15 mouse cellular contexts compared by ENCODE assay signal in genomic region chr8:107466642-107467041, GRCm38 (mm10). TPM values are rescaled to one million over a fixed set of nuclear protein-coding genes. Genes with fewer than 3 reads are reported as not detected.
A peak's percentile ranks its signal among the peaks of the same experiment; 100 is the strongest.
DNase-seq lines count a peak whose midpoint lies in the region; ATAC-seq lines count a peak whose summit lies in the region.
"Had no signal": no experiment of that assay in that cellular context is flagged by ENCODE, and none has a peak within 500 bp of the region (broad histone marks: within the 10 kb centered on the region; RNA-seq: fewer than 3 reads in every experiment).

No protein-coding gene starts in this region.

- ATAC-seq in CD4-positive, CD25-positive, alpha-beta regulatory T cell, adult 4 months: no peak
- ATAC-seq in liver, embryonic 11.5 days (replicated peaks; ENCODE audit: low FRiP score): peak; percentile 68
- no peak for ATAC-seq in granulocyte monocyte progenitor cell, adult 5-6 weeks (replicated peaks; ENCODE audit: poor library complexity, severe bottlenecking)
- ATAC-seq in erythroblast, adult 5-6 weeks (replicated peaks; ENCODE audit: low FRiP score, poor library complexity, severe bottlenecking): no peak
- ATAC-seq: forebrain, embryonic 13.5 days; intestine, embryonic 15.5 days; Patski had no signal

- WGBS in liver, embryonic 11.5 days: 77% methylated on average over 5 of the region's 5 CpGs

- no peak overlapping the region for H3K27ac ChIP-seq in liver, embryonic 11.5 days (ENCODE audit: low read depth, low read length)
- H3K27ac ChIP-seq: forebrain, embryonic 13.5 days; intestine, embryonic 15.5 days had no signal

- H3K36me3 ChIP-seq in liver, embryonic 11.5 days (ENCODE audit: control insufficient read depth, insufficient read depth, low read length): peaks cover 4% of the 10 kb centered on the region; the same call in 1 of the 2 replicates

- peaks cover 2% of the 10 kb centered on the region; the same call in 1 of the 2 replicates for H3K4me1 ChIP-seq in liver, embryonic 11.5 days (replicated peaks; ENCODE audit: control insufficient read depth, insufficient read depth, low read length)
- H3K4me1 ChIP-seq: forebrain, embryonic 13.5 days had no signal

- DNase-seq in CD4-positive, CD25-positive, alpha-beta regulatory T cell, adult 2 months (ENCODE audit: low read depth, low spot score): peak; percentile 11
- peak; percentile 19 for DNase-seq in retina, postnatal 1 day
- no peak for DNase-seq in retina, embryonic 14.5 days (ENCODE audit: low spot score)
- DNase-seq in liver, embryonic 11.5 days (ENCODE audit: low spot score): no peak
- DNase-seq in kidney, postnatal 10 days: no peak
- DNase-seq: adrenal gland, postnatal 36 days; cerebellum, adult 2 months; heart, postnatal 14 days; lung, postnatal 36 days had no signal

- no peak overlapping the region for H3K9ac ChIP-seq in liver, embryonic 11.5 days (ENCODE audit: low read depth, low read length)
- H3K9ac ChIP-seq: forebrain, embryonic 13.5 days; intestine, embryonic 15.5 days had no signal

- H3K9me3 ChIP-seq in liver, embryonic 11.5 days (ENCODE audit: control insufficient read depth, low read length): no peaks in the 10 kb centered on the region
- H3K9me3 ChIP-seq: forebrain, embryonic 13.5 days; intestine, embryonic 15.5 days had no signal

- H3K4me3 ChIP-seq in liver, embryonic 11.5 days (ENCODE audit: low read depth, low read length): no peak overlapping the region
- H3K4me3 ChIP-seq: forebrain, embryonic 13.5 days; intestine, embryonic 15.5 days had no signal

- H3K4me2 ChIP-seq in liver, embryonic 11.5 days: no peak overlapping the region
- H3K4me2 ChIP-seq: forebrain, embryonic 13.5 days; intestine, embryonic 15.5 days had no signal

- H3K27me3 ChIP-seq in liver, embryonic 11.5 days (replicated peaks; ENCODE audit: control insufficient read depth, insufficient read depth, low read length): no peaks in the 10 kb centered on the region
- H3K27me3 ChIP-seq: forebrain, embryonic 13.5 days; intestine, embryonic 15.5 days; Patski had no signal

RNA-seq across cellular contexts. Expression of gene Wwp2, which starts 30.5 kb away (rescaled TPM):
- polyA plus RNA-seq in CD4-positive, CD25-positive, alpha-beta regulatory T cell, adult 4 months (2017; shearing (Covaris generic)): 100 to 1,000 TPM; 117 to 187 TPM
- 37.6 and 40.2 TPM in 2 replicates for polyA plus RNA-seq in liver, embryonic 11.5 days (2014; fragmentation: Nextera tagmentation; extraction: Ambion mirVana)
- 48.3 and 55.4 TPM in 2 replicates for total RNA-seq in granulocyte monocyte progenitor cell, adult 5-6 weeks (2014; fragmentation: Nextera tagmentation)
- total RNA-seq in granulocyte monocyte progenitor cell, adult 5-6 weeks (2017): 51.4 and 73.0 TPM in 2 replicates
- total RNA-seq in erythroblast, adult 5-6 weeks (2015; ENCODE audit: low replicate concordance): 114 and 130 TPM in 2 replicates
- total RNA-seq in erythroblast, adult 5-6 weeks (2017; ENCODE audit: low replicate concordance): 192 and 196 TPM in 2 replicates

RNA-seq across cellular contexts. Expression of gene Nob1, which starts 41.8 kb away (rescaled TPM):
- 10 to 100 TPM; 67.5 to 74.4 TPM for polyA plus RNA-seq in CD4-positive, CD25-positive, alpha-beta regulatory T cell, adult 4 months (2017; shearing (Covaris generic))
- polyA plus RNA-seq in liver, embryonic 11.5 days (2014; fragmentation: Nextera tagmentation; extraction: Ambion mirVana): 92.9 and 93.3 TPM in 2 replicates
- total RNA-seq in granulocyte monocyte progenitor cell, adult 5-6 weeks (2014; fragmentation: Nextera tagmentation): 51.1 and 73.0 TPM in 2 replicates
- total RNA-seq in granulocyte monocyte progenitor cell, adult 5-6 weeks (2017): 47.2 and 49.8 TPM in 2 replicates
- total RNA-seq in erythroblast, adult 5-6 weeks (2015; ENCODE audit: low replicate concordance): 6.5 and 8.2 TPM in 2 replicates
- 2.0 and 6.4 TPM in 2 replicates for total RNA-seq in erythroblast, adult 5-6 weeks (2017; ENCODE audit: low replicate concordance)

Comparison
In these comparisons a context has a peak if more than half of its experiments do, and no peak if none do; other contexts are left out.
1. DNase-seq: peak in CD4-positive, CD25-positive, alpha-beta regulatory T cell, adult 2 months (single experiment) and retina, postnatal 1 day (single experiment); none in retina, embryonic 14.5 days (single experiment), liver, embryonic 11.5 days (single experiment) and kidney, postnatal 10 days (single experiment).
2. RNA of gene Nob1, which starts 41.8 kb away (total RNA-seq): 47.2 to 73.0 TPM in granulocyte monocyte progenitor cell, adult 5-6 weeks; 2.0 to 8.2 TPM in erythroblast, adult 5-6 weeks; every median in the first group is over 4 times any median in the second.